Mouse (Mus musculus) embryonic facial prominence, embryonic 13.5 days (tissue): Measurements from ENCODE around the gene Kmt2d. TPM values are rescaled to one million over a fixed set of nuclear protein-coding genes. Genes with fewer than 3 reads are reported as not detected.

Experiments
- ATAC-seq: fragments of 200-750 bp; cut with Nextera tagmentation; 2 replicates; pipeline ENCODE4 v1.8.0; 2017; ENCODE audit warnings: low read depth; ENCODE audit not compliant: insufficient number of reproducible peaks, insufficient read depth, low FRiP score, low TSS enrichment
- H3K27ac ChIP-seq: fragments of 300-500 bp; sonication (generic); 2 replicates; pipeline ENCODE4 v1.5.1; 2015; ENCODE audit warnings: moderate library complexity, mild to moderate bottlenecking, inconsistent platforms
- H3K27me3 ChIP-seq: fragments of 300-500 bp; sonication (generic); 2 replicates; pipeline ENCODE4 v1.6.1; 2015; ENCODE audit warnings: mild to moderate bottlenecking, inconsistent platforms
- H3K36me3 ChIP-seq: fragments of 300-500 bp; sonication (generic); 2 replicates; pipeline ENCODE4 v1.6.1; 2015; ENCODE audit warnings: mild to moderate bottlenecking, inconsistent platforms
- H3K4me1 ChIP-seq: fragments of 300-500 bp; sonication (generic); 2 replicates; pipeline ENCODE4 v1.6.1; 2015; ENCODE audit warnings: inconsistent platforms
- H3K4me2 ChIP-seq: fragments of 300-500 bp; sonication (generic); 2 replicates; pipeline ENCODE4 v1.6.1; 2015; ENCODE audit warnings: moderate library complexity, mild to moderate bottlenecking, inconsistent platforms
- H3K4me3 ChIP-seq: fragments of 300-500 bp; sonication (generic); 2 replicates; pipeline ENCODE4 v1.5.1; 2015; ENCODE audit warnings: mild to moderate bottlenecking, inconsistent platforms
- H3K9ac ChIP-seq: fragments of 300-500 bp; sonication (generic); 2 replicates; pipeline ENCODE4 v1.6.1; 2015; ENCODE audit warnings: mild to moderate bottlenecking, inconsistent platforms
- H3K9me3 ChIP-seq: fragments of 300-500 bp; sonication (generic); 2 replicates; pipeline ENCODE4 v1.6.1; 2016; ENCODE audit warnings: inconsistent platforms
- WGBS: fragments of 180-500 bp; shearing (Covaris S2); methylation state at CpG from one replicate; pipeline ENCODE4 v1.1.7; 2015; ENCODE audit warnings: mixed read lengths; 5-methylcytosine and 5-hydroxymethylcytosine counted together
- polyA plus RNA-seq: library from polyadenylated mRNA; unstranded; fragments of >200 nt; fragmentation: Nextera tagmentation; extraction: Ambion mirVana; gene quantifications from 2 replicates; pipeline ENCODE4 v1.2.1, GENCODE M21; 2015

Gene Kmt2d
- polyA plus RNA-seq, 1 experiment from 2014 or later, result 15.2 TPM

DNA sequence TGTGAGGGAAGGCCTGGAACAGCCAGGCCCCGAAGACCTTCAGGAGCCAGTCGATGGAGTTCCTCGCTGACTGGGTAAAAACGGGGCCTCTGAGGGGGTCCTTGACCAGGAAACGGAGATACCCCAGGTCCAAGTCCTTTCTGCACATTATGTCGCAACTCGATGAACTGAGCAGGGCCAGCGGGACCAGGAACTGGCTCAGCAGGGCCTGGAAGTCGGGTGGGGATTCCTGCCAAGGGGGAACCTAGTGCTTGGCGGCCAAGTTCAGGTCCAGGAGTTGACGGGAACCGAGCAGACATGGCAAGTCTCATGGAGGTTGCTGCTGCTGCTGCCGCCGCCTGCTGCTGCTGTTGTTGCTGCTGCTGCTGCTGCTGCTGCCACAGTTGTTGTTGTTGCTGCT is 20.3 kb downstream of the Kmt2d start:
- H3K27ac ChIP-seq, result no peak overlapping the region
- WGBS, result 92% methylated on average over 14 of the region's 14 CpGs
- no peak overlapping the region for H3K4me3 ChIP-seq
- H3K27me3 ChIP-seq, result no peaks in the 10 kb centered on the region
- H3K4me1 ChIP-seq, result no peaks in the 10 kb centered on the region
- H3K9me3 ChIP-seq, result no peaks in the 10 kb centered on the region
- no peak for ATAC-seq
- no peak overlapping the region for H3K9ac ChIP-seq
- H3K36me3 ChIP-seq, result peaks cover 100% of the 10 kb centered on the region
- H3K4me2 ChIP-seq, result no peak overlapping the region

DNA sequence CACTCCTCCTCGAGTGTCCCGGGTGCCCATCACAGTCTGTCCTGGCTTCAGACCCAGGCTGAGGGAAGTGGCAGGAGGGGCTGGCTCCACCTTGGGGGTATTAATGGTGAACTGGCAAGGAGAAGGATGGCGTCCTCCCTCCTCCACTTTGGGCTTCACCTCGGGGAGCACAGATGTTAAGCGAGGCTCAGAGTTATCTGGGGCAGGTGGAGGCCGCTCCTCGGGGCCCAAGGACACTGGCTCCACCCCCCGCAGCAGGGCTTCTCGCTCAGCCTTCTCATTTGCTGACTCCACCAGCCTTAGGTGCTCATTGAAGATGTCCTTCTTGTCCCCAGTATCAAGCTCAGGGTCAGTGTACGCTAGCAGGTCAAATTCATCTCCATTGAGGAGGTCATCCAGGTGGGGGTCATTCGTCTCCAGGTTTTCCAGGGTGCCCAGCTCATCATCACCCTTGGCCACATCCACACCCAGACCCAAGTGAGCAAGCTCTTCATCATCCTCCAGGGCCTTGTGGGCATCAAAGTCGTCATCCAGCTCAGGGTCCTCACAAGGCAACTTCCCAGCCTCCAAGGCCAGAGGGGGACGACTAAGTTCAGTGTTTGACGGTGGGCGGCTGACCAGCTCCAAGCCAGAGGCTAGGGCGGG is 20.9 kb downstream of the Kmt2d start:
- peaks cover 100% of the 10 kb centered on the region for H3K36me3 ChIP-seq
- H3K27me3 ChIP-seq, result no peaks in the 10 kb centered on the region
- H3K27ac ChIP-seq, result no peak overlapping the region
- H3K9ac ChIP-seq, result no peak overlapping the region; the same call in 1 of the 2 replicates
- WGBS, result 89% methylated on average over 16 of the region's 16 CpGs
- H3K9me3 ChIP-seq, result no peaks in the 10 kb centered on the region
- no peaks in the 10 kb centered on the region for H3K4me1 ChIP-seq
- no peak overlapping the region for H3K4me2 ChIP-seq
- H3K4me3 ChIP-seq, result no peak overlapping the region
- no peak for ATAC-seq

DNA sequence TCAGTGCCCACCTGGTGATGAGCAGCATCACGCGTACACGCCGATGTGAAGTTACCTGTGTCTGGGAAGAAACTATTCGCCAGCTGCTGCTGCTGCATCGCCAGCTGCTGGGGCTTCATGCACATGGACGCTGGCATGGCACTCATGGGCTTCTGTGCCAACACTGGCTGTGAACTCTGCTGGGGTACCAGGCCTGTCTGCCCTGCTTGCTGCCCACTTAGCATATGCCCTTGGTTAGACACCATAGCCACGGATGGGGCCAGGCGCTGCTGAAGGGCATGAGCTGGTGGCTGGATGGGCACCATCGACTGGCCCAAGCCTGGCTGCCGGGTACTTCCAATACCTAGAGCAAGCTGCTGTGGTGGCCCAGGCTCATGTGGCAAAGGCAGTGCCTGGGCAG is 21.8 kb downstream of the Kmt2d start:
- Histone ChIP-seq H3K27me3 (no peaks in the 10 kb centered on the region), H3K36me3 (peaks cover 100% of the 10 kb centered on the region), H3K4me3 (no peak overlapping the region), H3K4me1 (no peaks in the 10 kb centered on the region), H3K27ac (no peak overlapping the region), H3K9ac (no peak overlapping the region), H3K9me3 (no peaks in the 10 kb centered on the region), H3K4me2 (no peak overlapping the region)
- ATAC-seq, result no peak
- 93% methylated on average over 11 of the region's 11 CpGs for WGBS

DNA sequence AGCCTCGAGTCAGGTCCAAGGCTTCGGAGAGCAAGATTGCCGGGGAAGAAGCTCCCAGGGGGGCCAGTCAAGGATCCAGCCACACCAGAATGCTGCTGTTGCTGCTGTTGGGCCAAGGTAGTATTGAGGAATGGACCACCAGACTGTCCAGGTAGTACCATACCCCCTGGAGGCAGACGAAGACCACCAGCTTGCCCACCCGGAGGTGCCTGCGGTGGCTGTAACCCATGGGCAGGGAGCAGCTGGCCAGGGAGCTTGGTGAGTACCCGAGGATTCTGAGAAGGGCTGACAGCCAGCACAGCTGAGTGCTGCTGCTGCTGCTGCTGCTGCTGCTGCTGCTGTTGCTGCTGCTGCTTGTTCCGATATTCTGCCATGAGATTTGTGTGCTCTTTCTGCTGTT is 24.9 kb downstream of the Kmt2d start:
- no peak overlapping the region for H3K4me2 ChIP-seq
- H3K27ac ChIP-seq, result no peak overlapping the region
- no peaks in the 10 kb centered on the region for H3K27me3 ChIP-seq
- H3K36me3 ChIP-seq, result peaks cover 100% of the 10 kb centered on the region
- no peaks in the 10 kb centered on the region for H3K9me3 ChIP-seq
- no peaks in the 10 kb centered on the region for H3K4me1 ChIP-seq
- no peak for ATAC-seq
- WGBS, result 87% methylated on average over 8 of the region's 8 CpGs
- H3K4me3 ChIP-seq, result no peak overlapping the region
- no peak overlapping the region for H3K9ac ChIP-seq

DNA sequence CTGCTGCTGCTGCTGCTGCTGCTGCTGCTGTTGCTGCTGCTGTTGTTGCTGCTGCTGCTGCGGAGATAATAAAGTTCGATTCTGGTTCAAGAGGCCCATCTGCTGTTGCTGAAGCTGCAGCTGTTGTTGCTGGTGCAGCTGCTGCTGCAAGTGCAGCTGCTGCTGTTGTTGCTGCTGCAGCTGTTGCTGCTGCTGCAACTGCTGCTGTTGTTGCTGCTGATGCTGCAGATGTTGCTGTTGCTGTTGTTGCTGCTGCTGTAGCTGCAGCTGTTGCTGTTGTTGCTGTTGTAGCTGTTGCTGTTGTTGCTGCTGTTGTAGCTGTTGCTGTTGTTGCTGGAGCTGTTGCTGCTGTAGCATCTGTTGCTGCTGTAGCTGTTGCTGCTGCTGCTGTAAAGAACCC is 25.9 kb downstream of the Kmt2d start:
- no peak for ATAC-seq
- Histone ChIP-seq H3K27me3 (no peaks in the 10 kb centered on the region), H3K4me3 (no peak overlapping the region), H3K27ac (no peak overlapping the region), H3K4me2 (no peak overlapping the region), H3K9ac (no peak overlapping the region), H3K9me3 (no peaks in the 10 kb centered on the region), H3K36me3 (peaks cover 100% of the 10 kb centered on the region), H3K4me1 (no peaks in the 10 kb centered on the region)
- WGBS, result 90% methylated on average over 2 of the region's 2 CpGs

DNA sequence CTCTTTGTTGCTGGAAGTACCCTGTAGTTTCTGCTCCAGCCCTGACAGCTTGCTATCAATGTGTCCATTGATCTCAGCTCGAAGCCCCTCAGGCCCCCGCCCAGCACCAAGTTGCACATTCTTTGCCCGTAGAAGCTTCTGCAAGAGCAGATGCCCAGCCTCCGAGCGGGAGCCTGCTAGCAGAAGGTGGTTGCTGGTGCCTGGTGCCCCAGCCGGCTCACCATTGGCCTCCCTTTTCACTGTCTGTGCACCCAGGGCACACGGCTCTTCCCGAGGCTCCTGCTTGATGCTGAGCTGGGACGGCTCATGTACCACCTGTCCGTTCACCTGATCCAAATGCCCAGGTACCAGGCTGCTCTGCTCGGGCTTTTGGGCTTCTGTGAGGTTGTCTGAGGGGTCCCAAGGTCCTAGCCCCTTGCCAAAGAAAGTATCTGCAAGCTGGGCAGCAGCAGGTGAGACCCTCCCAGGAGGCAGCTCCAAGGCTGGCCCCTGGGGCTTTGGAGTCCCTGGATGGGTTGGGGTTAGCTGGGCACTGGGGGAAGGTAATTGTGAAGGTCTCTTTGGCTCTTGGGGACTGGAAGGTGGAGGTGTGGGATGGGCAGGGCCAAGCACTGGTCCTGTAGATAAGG is 27.3 kb downstream of the Kmt2d start:
- Histone ChIP-seq H3K27me3 (no peaks in the 10 kb centered on the region), H3K4me3 (no peak overlapping the region), H3K9me3 (no peaks in the 10 kb centered on the region), H3K36me3 (peaks cover 100% of the 10 kb centered on the region), H3K9ac (no peak overlapping the region), H3K27ac (no peak overlapping the region), H3K4me2 (no peak overlapping the region), H3K4me1 (no peaks in the 10 kb centered on the region)
- ATAC-seq, result no peak
- WGBS, result 85% methylated on average over 11 of the region's 11 CpGs

DNA sequence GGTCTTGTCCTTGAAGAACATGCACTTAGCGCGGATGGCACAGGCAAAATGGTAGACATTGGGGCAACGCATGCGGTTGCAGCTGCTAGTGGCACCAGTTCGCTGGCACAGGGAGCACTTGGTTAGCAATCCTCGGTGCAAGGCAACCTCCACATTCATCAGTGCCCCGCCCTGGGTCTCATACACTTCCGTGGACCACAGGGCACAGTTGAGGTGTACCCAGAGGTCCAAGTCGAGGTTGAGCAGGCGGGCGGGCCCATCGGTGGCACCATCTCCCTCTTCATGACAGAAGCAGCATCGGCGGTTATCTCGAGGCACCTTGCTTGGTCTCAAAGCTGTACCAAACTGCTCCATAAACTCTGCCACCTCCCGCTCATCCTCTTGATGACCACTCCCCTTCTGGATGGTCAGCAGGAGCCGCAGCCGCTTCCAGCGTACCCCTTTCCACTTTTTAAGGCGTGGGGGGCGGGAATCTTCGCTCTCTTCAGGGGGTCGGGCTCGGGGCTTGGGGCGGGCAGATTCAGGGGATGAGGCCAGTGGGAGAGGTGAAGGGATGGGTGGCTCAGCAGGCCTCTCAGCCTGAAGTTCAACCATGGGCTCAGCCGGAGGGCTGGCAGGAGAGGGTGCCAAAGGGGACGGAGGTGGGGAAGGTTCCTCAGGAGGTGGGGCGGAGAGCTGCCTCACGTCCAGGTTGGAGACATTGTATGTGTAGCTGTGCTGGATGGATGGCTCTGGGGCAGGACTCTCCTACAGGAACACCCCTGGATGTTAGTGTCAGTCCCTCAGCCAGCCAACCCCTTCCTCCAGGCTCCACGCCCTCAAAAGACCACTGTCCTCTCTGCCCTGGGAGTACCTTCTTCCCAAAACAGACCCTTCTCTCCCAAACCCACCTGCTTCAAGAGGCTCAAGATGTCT is 31.1 kb downstream of the Kmt2d start:
- Histone ChIP-seq H3K36me3 (peaks cover 100% of the 10 kb centered on the region), H3K9me3 (no peaks in the 10 kb centered on the region), H3K4me3 (no peak overlapping the region), H3K4me2 (no peak overlapping the region), H3K27me3 (no peaks in the 10 kb centered on the region), H3K9ac (no peak overlapping the region), H3K27ac (no peak overlapping the region), H3K4me1 (no peaks in the 10 kb centered on the region)
- 95% methylated on average over 30 of the region's 30 CpGs for WGBS
- no peak for ATAC-seq

DNA sequence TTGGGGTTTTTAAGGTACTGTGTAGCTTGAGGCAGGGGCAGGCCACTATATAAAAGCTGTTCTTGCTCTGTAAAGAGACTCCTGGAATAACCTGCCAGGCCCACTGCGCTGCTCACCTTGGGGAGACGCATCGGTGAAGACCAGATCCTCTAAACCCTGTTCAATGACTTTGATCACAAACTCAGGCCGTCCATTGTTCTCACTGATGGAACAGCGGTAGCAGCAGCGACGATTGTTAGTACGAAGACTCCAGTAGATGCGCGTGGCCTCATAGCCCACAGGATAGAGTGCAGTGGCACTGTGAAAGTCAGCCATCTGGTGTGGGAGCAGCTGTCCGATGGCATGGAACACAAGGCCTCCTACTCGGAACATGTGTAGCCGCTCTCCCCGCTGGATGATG is 31.8 kb downstream of the Kmt2d start:
- Histone ChIP-seq H3K36me3 (peaks cover 100% of the 10 kb centered on the region), H3K27ac (no peak overlapping the region), H3K9ac (no peak overlapping the region), H3K9me3 (no peaks in the 10 kb centered on the region), H3K4me1 (no peaks in the 10 kb centered on the region), H3K4me2 (no peak overlapping the region), H3K27me3 (no peaks in the 10 kb centered on the region), H3K4me3 (no peak overlapping the region)
- no peak for ATAC-seq
- WGBS, result 95% methylated on average over 14 of the region's 14 CpGs

DNA sequence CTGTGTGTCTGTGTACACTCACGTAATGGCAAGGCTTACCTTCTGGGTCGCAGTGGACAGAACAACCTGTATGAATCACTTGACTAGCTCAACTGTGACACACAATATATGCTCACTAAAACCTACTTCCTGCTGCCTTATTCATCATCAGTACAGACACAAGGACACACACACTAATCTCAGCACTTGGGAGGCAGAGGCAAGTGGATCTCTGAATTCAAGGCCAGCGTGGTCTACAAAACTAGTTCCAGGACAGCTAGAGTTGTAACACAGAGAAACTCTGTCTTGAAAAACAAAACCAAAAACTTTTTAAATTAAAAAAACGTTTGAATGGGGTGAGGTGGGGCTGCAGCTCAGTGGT is 33.3 kb downstream of the Kmt2d start:
- peaks cover 96% of the 10 kb centered on the region for H3K36me3 ChIP-seq
- H3K9me3 ChIP-seq, result no peaks in the 10 kb centered on the region
- H3K9ac ChIP-seq, result no peak overlapping the region
- no peak for ATAC-seq
- H3K4me1 ChIP-seq, result peaks cover 2% of the 10 kb centered on the region; the same call in 1 of the 2 replicates
- no peak overlapping the region for H3K4me2 ChIP-seq
- no peak overlapping the region for H3K4me3 ChIP-seq
- H3K27ac ChIP-seq, result no peak overlapping the region
- WGBS, result 76% methylated on average over 4 of the region's 4 CpGs
- H3K27me3 ChIP-seq, result no peaks in the 10 kb centered on the region

DNA sequence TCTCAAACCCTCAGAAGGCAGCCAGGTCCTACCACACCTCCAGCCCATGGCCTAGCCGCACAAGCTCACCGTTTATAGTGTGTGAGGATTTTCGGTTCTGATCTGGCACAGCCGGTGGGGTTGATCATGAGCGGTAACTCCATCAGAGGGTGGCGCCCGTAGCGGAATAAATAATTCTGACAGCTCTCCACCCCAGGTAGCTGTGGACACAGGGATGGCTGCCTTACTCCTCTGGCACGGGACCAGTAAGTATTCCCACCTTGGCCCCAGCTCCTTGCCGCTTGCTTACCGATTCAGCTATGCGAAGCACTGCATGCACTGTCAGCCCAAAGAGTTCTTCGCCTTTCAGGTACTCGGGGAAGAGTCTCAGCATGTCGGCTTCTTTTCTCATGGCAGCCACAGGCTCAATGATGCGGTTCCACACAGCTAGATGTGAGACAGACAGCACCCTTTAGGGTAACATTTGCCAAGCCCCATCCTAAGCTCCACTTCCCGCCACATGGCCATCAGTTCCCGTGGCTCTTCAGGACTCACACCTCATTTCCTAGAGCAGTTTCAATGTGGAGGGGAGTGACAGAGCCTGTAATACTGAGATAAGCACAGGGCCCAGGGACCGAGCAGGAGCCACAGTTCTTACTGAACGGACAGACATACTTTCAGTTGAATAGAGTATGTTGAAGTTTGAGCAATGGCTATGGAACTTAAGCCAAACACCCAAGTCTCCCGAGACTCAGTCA is 33.8 kb downstream of the Kmt2d start:
- ATAC-seq, result no peak
- Histone ChIP-seq H3K9ac (no peak overlapping the region), H3K27ac (no peak overlapping the region), H3K4me1 (peaks cover 6% of the 10 kb centered on the region; the same call in 1 of the 2 replicates), H3K36me3 (peaks cover 91% of the 10 kb centered on the region), H3K4me3 (no peak overlapping the region), H3K27me3 (no peaks in the 10 kb centered on the region), H3K9me3 (no peaks in the 10 kb centered on the region), H3K4me2 (no peak overlapping the region)
- 92% methylated on average over 21 of the region's 21 CpGs for WGBS

DNA sequence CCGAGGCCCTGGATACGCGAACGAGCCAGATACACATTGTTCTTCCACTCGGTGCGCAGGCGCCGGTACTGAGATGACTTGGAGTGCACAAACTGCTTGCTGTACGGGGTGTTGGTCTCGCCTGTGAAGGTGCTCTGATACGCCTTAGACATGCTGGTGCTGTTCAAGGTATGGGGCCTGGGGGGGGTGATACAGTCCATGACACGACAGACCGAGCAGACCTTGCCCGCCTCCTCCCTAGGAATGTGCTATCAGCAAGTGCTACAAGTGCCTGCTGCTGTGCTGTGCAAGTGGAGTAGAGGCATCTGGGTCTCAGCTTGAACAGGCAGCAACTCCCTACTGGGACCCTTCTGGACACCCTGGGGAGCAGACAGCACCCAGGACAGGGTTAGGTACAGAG is 35.7 kb downstream of the Kmt2d start:
- WGBS, result 94% methylated on average over 14 of the region's 14 CpGs
- Histone ChIP-seq H3K4me1 (peaks cover 8% of the 10 kb centered on the region; the same call in 1 of the 2 replicates), H3K9me3 (no peaks in the 10 kb centered on the region), H3K27ac (no peak overlapping the region), H3K9ac (no peak overlapping the region), H3K27me3 (no peaks in the 10 kb centered on the region), H3K4me3 (no peak overlapping the region), H3K4me2 (no peak overlapping the region), H3K36me3 (peaks cover 72% of the 10 kb centered on the region)
- no peak for ATAC-seq
